Mouse (Mus musculus) Patski (cell line): ENCODE results near the gene Mmgt2. TPM values are rescaled to one million over a fixed set of nuclear protein-coding genes. Genes with fewer than 3 reads are reported as not detected.

ENCODE experiments used
- ATAC-seq: fragments of 100-300 bp; one replicate; pipeline ENCODE4 v1.8.0; 2021
- CTCF ChIA-PET: fragments of 350-600 bp; sonication (Branson Sonifier 250); formaldehyde crosslinking; loops from one replicate; lab custom pipeline; 2022; ENCODE audit warnings: inconsistent platforms; lab: Charles Lee
- POLR2A ChIA-PET: fragments of 350-600 bp; sonication (Branson Sonifier 250); formaldehyde crosslinking; loops from one replicate; lab custom pipeline; 2022; ENCODE audit warnings: antibody characterized with exemption, inconsistent platforms; lab: Charles Lee
- DNase-seq: peaks from one replicate; pipeline ENCODE4 v3.0.0-alpha.2; 2011; ENCODE audit warnings: low read depth, low spot score
- H3K27me3 ChIP-seq: fragments of 371-371 bp; one replicate; pipeline ENCODE4 v1.5.1; 2021
- CTCF ChIP-seq: fragments of 100-300 bp; IDR thresholded peaks from one replicate; pipeline ENCODE4 v1.5.1; 2021
- in situ Hi-C: fragments of 300-500 bp; cut with MboI; formaldehyde crosslinking; loops from 3 replicates; pipeline ENCODE4 v1.11.1; 2018; ENCODE audit warnings: low pct_unique_long_range_greater_than_20kb, mixed read lengths
- polyA plus RNA-seq: library from polyadenylated mRNA; unstranded; gene quantifications from one replicate; pipeline ENCODE4 v1.2.3, GENCODE M21; 2021

Gene Mmgt2
- polyA plus RNA-seq, 1 experiment from 2014 or later, result 55.6 TPM

GRCm38 (mm10) chr11:62660885-62661284 is 12.4 kb downstream of the Mmgt2 start:
- DNase-seq, result no peak
- in situ Hi-C loops, result no loop called here
- POLR2A ChIA-PET, result no interaction called here
- no peaks in the 10 kb centered on the region for H3K27me3 ChIP-seq
- TF ChIP-seq CTCF, result no peak
- ATAC-seq, result no peak
- CTCF ChIA-PET, result interaction anchor here (1.2 to 1.7 kb wide), 3 partner anchors 9 to 47 kb away, joined by 3 to 4 read pairs (median 3); no protein-coding TSS in a partner anchor

GRCm38 (mm10) chr11:62664250-62664649 is 15.8 kb downstream of the Mmgt2 start:
- DNase-seq (no peak), ATAC-seq (no peak)
- CTCF ChIA-PET, result interaction anchor here (1.4 to 1.9 kb wide), 2 partner anchors 11 to 13 kb away, joined by 3 to 5 read pairs; no protein-coding TSS in a partner anchor
- POLR2A ChIA-PET, result no interaction called here
- H3K27me3 ChIP-seq, result no peaks in the 10 kb centered on the region
- TF ChIP-seq CTCF, result no peak
- in situ Hi-C loops, result no loop called here

GRCm38 (mm10) chr11:62668986-62669385 is 20.5 kb downstream of the Mmgt2 start:
- in situ Hi-C loops, result no loop called here
- H3K27me3 ChIP-seq, result no peaks in the 10 kb centered on the region
- ATAC-seq, result no peak
- ChIA-PET CTCF (interaction anchor here (1.9 to 2.4 kb wide), 2 partner anchors 12 to 19 kb away, joined by 5 to 6 read pairs; no protein-coding TSS in a partner anchor), POLR2A (no interaction called here)
- no peak for TF ChIP-seq CTCF
- no peak for DNase-seq

GRCm38 (mm10) chr11:62669471-62669870 is 21.0 kb downstream of the Mmgt2 start:
- DNase-seq (peak; percentile 31), ATAC-seq (no peak)
- H3K27me3 ChIP-seq, result no peaks in the 10 kb centered on the region
- CTCF ChIA-PET, result interaction anchor here (1.9 to 2.4 kb wide), 2 partner anchors 12 to 20 kb away, joined by 5 to 6 read pairs; no protein-coding TSS in a partner anchor
- POLR2A ChIA-PET, result no interaction called here
- TF ChIP-seq CTCF, result no peak
- in situ Hi-C loops, result no loop called here

GRCm38 (mm10) chr11:62670006-62670405 is 21.5 kb downstream of the Mmgt2 start:
- ATAC-seq (no peak), DNase-seq (no peak)
- TF ChIP-seq CTCF, result no peak
- in situ Hi-C loops, result no loop called here
- POLR2A ChIA-PET, result no interaction called here
- H3K27me3 ChIP-seq, result no peaks in the 10 kb centered on the region
- CTCF ChIA-PET, result interaction anchor here (1.0 to 2.4 kb wide), 3 partner anchors 13 to 56 kb away, joined by 4 to 6 read pairs (median 5); no protein-coding TSS in a partner anchor

- POLR2A ChIA-PET, result interaction anchor here (0.8 to 1.7 kb wide), 2 partner anchors 62 to 72 kb away, joined by 4 read pairs; no protein-coding TSS in a partner anchor
- no peaks in the 10 kb centered on the region for H3K27me3 ChIP-seq
- DNase-seq, result peak; percentile 25
- ATAC-seq, result peak; percentile 84
- in situ Hi-C loops, result loop anchor here (5.0 kb wide), 1 partner anchor 63 kb away; no protein-coding TSS in a partner anchor
- peak; percentile 84 for TF ChIP-seq CTCF
- CTCF ChIA-PET, result interaction anchor here (1.0 to 3.9 kb wide), 9 partner anchors 10 to 72 kb away, joined by 3 to 31 read pairs (median 5); no protein-coding TSS in a partner anchor
Measured at GRCm38 (mm10) chr11:62675480-62676289, 27.2 kb downstream of the Mmgt2 start.

GRCm38 (mm10) chr11:62676290-62676596 is 27.8 kb downstream of the Mmgt2 start:
- in situ Hi-C loops, result loop anchor here (5.0 kb wide), 1 partner anchor 64 kb away; no protein-coding TSS in a partner anchor
- ChIA-PET POLR2A (interaction anchor here (0.7 to 1.7 kb wide), 3 partner anchors 63 to 108 kb away, joined by 4 to 5 read pairs (median 4); no protein-coding TSS in a partner anchor), CTCF (interaction anchor here (1.0 to 3.9 kb wide), 7 partner anchors 9 to 73 kb away, joined by 3 to 31 read pairs (median 5); no protein-coding TSS in a partner anchor)
- DNase-seq, result no peak
- no peaks in the 10 kb centered on the region for H3K27me3 ChIP-seq
- TF ChIP-seq CTCF, result no peak
- ATAC-seq, result no peak

- no peak for TF ChIP-seq CTCF
- no peaks in the 10 kb centered on the region for H3K27me3 ChIP-seq
- in situ Hi-C loops, result loop anchor here (5.0 kb wide), 1 partner anchor 67 kb away; no protein-coding TSS in a partner anchor
- DNase-seq (no peak), ATAC-seq (no peak)
- ChIA-PET POLR2A (no interaction called here), CTCF (interaction anchor here (1.0 kb wide), 1 partner anchor 59 kb away, joined by 3 read pairs; no protein-coding TSS in a partner anchor)
Measured at GRCm38 (mm10) chr11:62678778-62679354, 30.4 kb downstream of the Mmgt2 start.

GRCm38 (mm10) chr11:62679954-62680353 is 31.5 kb downstream of the Mmgt2 start:
- DNase-seq, result no peak
- TF ChIP-seq CTCF, result no peak
- CTCF ChIA-PET, result interaction anchor here (0.7 kb wide), 1 partner anchor 1581 kb away, joined by 3 read pairs; no protein-coding TSS in a partner anchor
- ATAC-seq, result no peak
- POLR2A ChIA-PET, result no interaction called here
- no peaks in the 10 kb centered on the region for H3K27me3 ChIP-seq
- in situ Hi-C loops, result loop anchor here (5.0 kb wide), 1 partner anchor 68 kb away; no protein-coding TSS in a partner anchor

- peaks cover 7% of the 10 kb centered on the region for H3K27me3 ChIP-seq
- in situ Hi-C loops, result no loop called here
- TF ChIP-seq CTCF, result no peak
- ChIA-PET POLR2A (no interaction called here), CTCF (no interaction called here)
- no peak for ATAC-seq
- DNase-seq, result no peak
Measured at GRCm38 (mm10) chr11:62691592-62691991, 43.1 kb downstream of the Mmgt2 start.
